Mouse (Mus musculus) small intestine, adult 2 months (tissue): ENCODE measurements around the gene Dusp10. TPM values are rescaled to one million over a fixed set of nuclear protein-coding genes. Genes with fewer than 3 reads are reported as not detected.

Experiments
- H3K27ac ChIP-seq: fragments of 200-500 bp; 2 replicates; pipeline ENCODE4 v1.5.1; 2012; ENCODE audit warnings: low read depth, low read length, control low read depth, inconsistent platforms; ENCODE audit not compliant: insufficient read depth
- H3K27me3 ChIP-seq: fragments of 200-500 bp; 2 replicates; pipeline ENCODE4 v1.6.1; 2012; ENCODE audit warnings: mild to moderate bottlenecking, moderate library complexity, low read length, inconsistent platforms; ENCODE audit not compliant: control insufficient read depth, insufficient read depth
- H3K36me3 ChIP-seq: fragments of 200-500 bp; 2 replicates; pipeline ENCODE4 v1.6.1; 2012; ENCODE audit warnings: mild to moderate bottlenecking, low read length, control low read depth, inconsistent platforms; ENCODE audit not compliant: control insufficient read depth, insufficient read depth
- H3K4me1 ChIP-seq: fragments of 200-500 bp; 2 replicates; pipeline ENCODE4 v1.6.1; 2012; ENCODE audit warnings: low read length, inconsistent platforms, mixed read lengths; ENCODE audit not compliant: control insufficient read depth, insufficient read depth, insufficient read length
- H3K4me3 ChIP-seq: fragments of 200-500 bp; 2 replicates; pipeline ENCODE4 v1.5.1; 2012; ENCODE audit warnings: low read depth, mild to moderate bottlenecking, control low read depth, inconsistent platforms, low read length, moderate library complexity
- CTCF ChIP-seq: fragments of 200-500 bp; IDR thresholded peaks from 2 replicates; pipeline ENCODE4 v1.5.1; 2012; ENCODE audit warnings: low read depth, mild to moderate bottlenecking, control low read depth, inconsistent platforms, low read length, moderate library complexity, mixed read lengths; ENCODE audit not compliant: insufficient replicate concordance, insufficient read length; ENCODE audit errors: extremely low read depth
- POLR2A ChIP-seq: fragments of 200-500 bp; IDR thresholded peaks from 2 replicates; pipeline ENCODE4 v1.6.1; 2012; ENCODE audit warnings: low read depth, mild to moderate bottlenecking, control low read depth, inconsistent platforms, low read length, moderate library complexity
- WGBS: fragments of 180-500 bp; shearing (Covaris S2); methylation state at CpG from one replicate; pipeline ENCODE4 v1.1.7; 2018; 5-methylcytosine and 5-hydroxymethylcytosine counted together
- polyA plus RNA-seq: library from polyadenylated mRNA; depleted of rRNA; stranded (reverse); fragments of >200 nt; gene quantifications from 2 replicates; pipeline ENCODE4 v1.2.3, GENCODE M21; 2012; rRNA removed

The Dusp10 gene
- polyA plus RNA-seq, 1 experiment: 26.9 TPM

DNA sequence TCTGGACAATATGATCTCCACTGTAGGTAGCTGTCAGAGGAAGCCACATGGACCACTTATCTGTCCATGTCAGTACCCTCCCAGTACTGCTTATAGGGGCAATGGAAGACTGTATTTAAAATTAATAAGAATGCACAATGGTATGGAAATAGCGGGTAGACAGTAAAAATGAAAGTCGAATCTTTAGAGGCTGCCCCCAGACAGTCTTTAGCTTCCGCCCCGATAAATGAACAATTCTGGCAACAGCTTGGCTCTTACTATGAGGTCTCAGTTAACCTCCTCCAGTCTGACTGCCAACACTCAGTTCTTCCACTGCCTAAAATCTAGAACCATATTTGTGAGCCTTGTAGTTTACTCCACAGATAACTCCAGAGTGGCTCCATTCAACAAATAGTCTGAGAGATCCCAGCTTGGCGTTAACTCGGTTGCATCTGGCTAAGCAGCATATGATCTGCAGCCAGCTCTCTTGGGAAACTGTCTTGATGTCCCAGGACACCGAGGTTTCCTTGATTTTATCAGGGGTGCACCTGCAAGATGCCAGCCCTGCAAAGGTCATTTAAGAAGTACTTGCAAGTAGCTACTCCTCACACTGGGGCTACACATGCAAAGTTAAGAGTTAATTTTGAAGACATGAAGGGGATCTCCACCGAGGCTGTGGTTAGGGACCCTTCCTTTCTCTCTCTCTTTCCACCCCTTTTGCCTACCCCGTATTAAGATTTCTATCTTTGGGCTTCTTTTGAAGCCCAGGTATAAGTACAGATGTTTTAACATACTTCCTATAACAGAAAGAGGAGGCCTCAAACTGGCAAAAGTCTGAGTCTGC, 88.0 kb downstream of the Dusp10 start:
- WGBS: 71% methylated on average over 9 of the region's 9 CpGs
- no peaks in the 10 kb centered on the region for H3K36me3 ChIP-seq
- TF ChIP-seq CTCF: no peak
- TF ChIP-seq POLR2A: no peak
- H3K27me3 ChIP-seq: no peaks in the 10 kb centered on the region
- no peak overlapping the region for H3K4me3 ChIP-seq
- no peaks in the 10 kb centered on the region for H3K4me1 ChIP-seq
- H3K27ac ChIP-seq: 0 out of 2 replicates have a peak overlapping the region, but pooled peaks have one; percentile 21

- Histone ChIP-seq H3K36me3 (no peaks in the 10 kb centered on the region), H3K4me1 (no peaks in the 10 kb centered on the region), H3K27me3 (no peaks in the 10 kb centered on the region), H3K27ac (no peak overlapping the region), H3K4me3 (no peak overlapping the region)
- 77% methylated on average over 4 of the region's 4 CpGs for WGBS
- TF ChIP-seq CTCF (no peak), POLR2A (no peak)
Observed at GRCm38 (mm10) chr1:184101750-184102046, 88.6 kb downstream of the Dusp10 start.

- Histone ChIP-seq H3K36me3 (no peaks in the 10 kb centered on the region), H3K4me1 (no peaks in the 10 kb centered on the region), H3K27me3 (no peaks in the 10 kb centered on the region), H3K4me3 (no peak overlapping the region), H3K27ac (no peak overlapping the region)
- WGBS: 68% methylated on average over 2 of the region's 2 CpGs
- TF ChIP-seq POLR2A: no peak
- no peak for TF ChIP-seq CTCF
Observed at GRCm38 (mm10) chr1:184106832-184107231, 93.7 kb downstream of the Dusp10 start.

DNA sequence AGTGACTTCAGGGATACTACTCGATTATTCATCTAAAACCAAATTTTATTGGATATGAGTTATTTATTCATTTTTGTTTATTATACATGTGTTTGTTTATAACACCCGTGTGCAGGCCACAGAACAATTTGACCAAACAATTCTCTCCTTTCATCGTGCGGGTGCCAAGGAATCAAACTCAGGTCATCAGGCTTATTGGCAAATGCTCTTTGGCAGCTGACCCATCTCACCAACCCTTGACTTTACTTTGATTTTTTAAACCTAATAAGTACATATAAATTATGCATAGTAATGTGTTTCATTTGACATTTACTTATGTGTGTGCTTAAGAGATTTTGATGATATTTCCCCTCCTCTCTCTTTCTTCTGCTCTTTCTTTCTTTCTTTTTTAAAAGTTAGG, 94.3 kb downstream of the Dusp10 start:
- H3K27me3 ChIP-seq: no peaks in the 10 kb centered on the region
- no peak overlapping the region for H3K4me3 ChIP-seq
- H3K4me1 ChIP-seq: no peaks in the 10 kb centered on the region
- no peak overlapping the region for H3K27ac ChIP-seq
- H3K36me3 ChIP-seq: no peaks in the 10 kb centered on the region
- 78% methylated on average over 4 of the region's 4 CpGs for WGBS
- TF ChIP-seq POLR2A: no peak
- no peak for TF ChIP-seq CTCF

DNA sequence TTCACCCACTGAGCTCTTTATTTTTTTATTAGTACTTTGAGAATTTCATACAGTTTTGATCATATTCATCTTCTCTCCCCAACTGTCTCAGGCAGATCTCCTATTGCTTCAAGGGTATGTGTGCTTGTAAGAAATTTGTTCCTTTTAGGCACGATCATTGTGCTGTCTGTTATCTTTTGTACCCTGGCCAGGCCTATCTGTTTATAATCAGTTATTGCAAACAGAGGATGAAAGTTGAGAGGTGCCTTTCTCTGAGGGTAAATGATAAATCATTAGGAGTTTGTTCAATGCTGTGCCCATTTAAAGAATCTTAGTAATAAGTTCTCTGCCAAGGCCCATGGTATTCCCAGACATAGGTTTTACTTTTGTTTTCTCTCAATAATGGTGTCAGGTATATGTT, 95.2 kb downstream of the Dusp10 start:
- H3K4me1 ChIP-seq: no peaks in the 10 kb centered on the region
- H3K27ac ChIP-seq: no peak overlapping the region
- H3K36me3 ChIP-seq: no peaks in the 10 kb centered on the region
- WGBS: 21% methylated on average over 1 of the region's 1 CpGs
- no peak for TF ChIP-seq POLR2A
- no peak for TF ChIP-seq CTCF
- H3K4me3 ChIP-seq: no peak overlapping the region
- no peaks in the 10 kb centered on the region for H3K27me3 ChIP-seq

- Histone ChIP-seq H3K27ac (no peak overlapping the region), H3K4me1 (0 out of 2 replicates have a peak, but pooled peaks cover 1% of the 10 kb centered on the region), H3K36me3 (no peaks in the 10 kb centered on the region), H3K27me3 (no peaks in the 10 kb centered on the region), H3K4me3 (no peak overlapping the region)
- 76% methylated on average over 7 of the region's 7 CpGs for WGBS
- TF ChIP-seq POLR2A (no peak), CTCF (no peak)
Observed at GRCm38 (mm10) chr1:184117586-184117985, 104.5 kb downstream of the Dusp10 start.

- H3K27ac ChIP-seq: no peak overlapping the region
- 78% methylated on average over 2 of the region's 2 CpGs for WGBS
Observed at GRCm38 (mm10) chr1:184117991-184118390, 104.9 kb downstream of the Dusp10 start.

DNA sequence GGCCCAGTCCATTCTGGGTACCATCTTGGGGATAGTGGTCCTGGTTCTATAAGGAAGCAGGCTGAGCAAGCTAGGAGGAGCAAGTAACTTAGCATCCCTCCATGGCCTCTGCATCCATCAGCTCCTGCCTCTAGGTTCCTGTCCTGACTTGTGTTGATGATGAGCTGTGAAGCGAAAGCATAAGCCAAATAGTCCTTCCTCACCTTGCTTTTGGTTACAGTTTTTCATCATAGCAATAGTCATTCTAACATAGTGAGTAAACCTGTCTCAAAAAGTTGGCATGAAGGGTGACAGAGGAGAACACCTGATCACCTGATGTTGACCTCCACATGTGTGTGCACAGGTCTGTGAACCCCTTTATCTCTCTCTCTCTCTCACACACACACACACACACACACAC, 105.5 kb downstream of the Dusp10 start:
- 0 out of 2 replicates have a peak, but pooled peaks cover 1% of the 10 kb centered on the region for H3K4me1 ChIP-seq
- H3K27ac ChIP-seq: no peak overlapping the region
- H3K4me3 ChIP-seq: no peak overlapping the region
- 67% methylated on average over 1 of the region's 1 CpGs for WGBS
- H3K27me3 ChIP-seq: no peaks in the 10 kb centered on the region
- TF ChIP-seq POLR2A: no peak
- TF ChIP-seq CTCF: no peak
- H3K36me3 ChIP-seq: no peaks in the 10 kb centered on the region

More at GRCm38 (mm10) chr1:184117991-184118390, 104.9 kb downstream of the Dusp10 start:
- Histone ChIP-seq H3K36me3 (no peaks in the 10 kb centered on the region), H3K4me1 (0 out of 2 replicates have a peak, but pooled peaks cover 1% of the 10 kb centered on the region), H3K4me3 (no peak overlapping the region), H3K27me3 (no peaks in the 10 kb centered on the region)
- TF ChIP-seq POLR2A: no peak
- no peak for TF ChIP-seq CTCF

Other genes starting within 250 kb of the Dusp10 start
- 0.19 and 1.6 TPM in 2 replicates for gene 1700056E22Rik, start 21.0 kb downstream of the Dusp10 start, polyA plus RNA-seq